Mouse (Mus musculus) olfactory bulb, adult 2 months (tissue): ENCODE results near the gene Aloxe3. TPM values are rescaled to one million over a fixed set of nuclear protein-coding genes. Genes with fewer than 3 reads are reported as not detected.

Experiments
- H3K27ac ChIP-seq: fragments of 200-500 bp; 2 replicates; pipeline ENCODE4 v1.5.1; 2012; ENCODE audit warnings: low read depth, low read length; ENCODE audit not compliant: insufficient read depth
- H3K4me1 ChIP-seq: fragments of 200-500 bp; 2 replicates; pipeline ENCODE4 v1.6.1; 2012; ENCODE audit warnings: low read length; ENCODE audit not compliant: control insufficient read depth, insufficient read depth
- H3K4me3 ChIP-seq: fragments of 200-500 bp; 2 replicates; pipeline ENCODE4 v1.5.1; 2012; ENCODE audit warnings: mild to moderate bottlenecking, low read depth, low read length, moderate library complexity; ENCODE audit not compliant: insufficient read depth
- CTCF ChIP-seq: fragments of 200-500 bp; IDR thresholded peaks from 2 replicates; pipeline ENCODE4 v1.5.1; 2012; ENCODE audit warnings: low read depth, mild to moderate bottlenecking, low read length, moderate library complexity; ENCODE audit not compliant: insufficient read depth
- POLR2A ChIP-seq: fragments of 200-500 bp; IDR thresholded peaks from 2 replicates; pipeline ENCODE4 v1.6.1; 2012; ENCODE audit warnings: mild to moderate bottlenecking, low read depth, low read length, moderate library complexity; ENCODE audit not compliant: insufficient read depth
- WGBS: fragments of 180-500 bp; shearing (Covaris S2); methylation state at CpG from one replicate; pipeline ENCODE4 v1.1.7; 2018; 5-methylcytosine and 5-hydroxymethylcytosine counted together
- polyA plus RNA-seq: library from polyadenylated mRNA; stranded (reverse); fragments of >200 nt; gene quantifications from 2 replicates; pipeline ENCODE4 v1.2.4, GENCODE M21; 2012; ENCODE audit warnings: low replicate concordance; ENCODE audit not compliant: missing spikeins, insufficient read depth, insufficient read length

The Aloxe3 gene
- polyA plus RNA-seq, 1 experiment = not detected

- Histone ChIP-seq H3K27ac (no peak overlapping the region), H3K4me3 (no peak overlapping the region)
- 61% methylated on average over 2 of the region's 2 CpGs for WGBS
Observed at GRCm38 (mm10) chr11:69126706-69127095, 1.0 kb downstream of the Aloxe3 start.

GRCm38 (mm10) chr11:69128426-69129122, 2.9 kb downstream of the Aloxe3 start:
- WGBS = 78% methylated on average over 8 of the region's 8 CpGs
- peaks cover 7% of the 10 kb centered on the region for H3K4me1 ChIP-seq
- TF ChIP-seq POLR2A (no peak), CTCF (no peak)
- no peak overlapping the region for H3K4me3 ChIP-seq
- H3K27ac ChIP-seq = no peak overlapping the region

More at GRCm38 (mm10) chr11:69126706-69127095, 1.0 kb downstream of the Aloxe3 start:
- TF ChIP-seq POLR2A (no peak), CTCF (no peak)
- H3K4me1 ChIP-seq = peaks cover 6% of the 10 kb centered on the region; the same call in 1 of the 2 replicates

- TF ChIP-seq POLR2A = no peak
- Histone ChIP-seq H3K4me3 (peak overlapping the region; percentile 44), H3K27ac (no peak overlapping the region), H3K4me1 (peaks cover 13% of the 10 kb centered on the region)
- 34% methylated on average over 5 of the region's 5 CpGs for WGBS
Observed at GRCm38 (mm10) chr11:69133566-69133922, 7.8 kb downstream of the Aloxe3 start.

- Histone ChIP-seq H3K27ac (no peak overlapping the region), H3K4me3 (peak overlapping the region; percentile 44), H3K4me1 (peaks cover 13% of the 10 kb centered on the region)
- TF ChIP-seq POLR2A (0 out of 2 replicates have a peak, but pooled peaks have one; percentile 23), CTCF (no peak)
- 4% methylated on average over 34 of the region's 34 CpGs for WGBS
Observed at GRCm38 (mm10) chr11:69133923-69134621, 8.4 kb downstream of the Aloxe3 start.

- TF ChIP-seq CTCF = no peak
- no peak for TF ChIP-seq POLR2A
- Histone ChIP-seq H3K4me1 (peaks cover 13% of the 10 kb centered on the region), H3K27ac (no peak overlapping the region), H3K4me3 (peak overlapping the region; percentile 44)
- 51% methylated on average over 8 of the region's 8 CpGs for WGBS
Observed at GRCm38 (mm10) chr11:69134622-69134968, 8.9 kb downstream of the Aloxe3 start.

- H3K27ac ChIP-seq = no peak overlapping the region
- 95% methylated on average over 6 of the region's 6 CpGs for WGBS
- TF ChIP-seq CTCF (no peak), POLR2A (no peak)
- H3K4me1 ChIP-seq = peaks cover 13% of the 10 kb centered on the region
- no peak overlapping the region for H3K4me3 ChIP-seq
Observed at GRCm38 (mm10) chr11:69135361-69135760, 9.7 kb downstream of the Aloxe3 start.

- no peak overlapping the region for H3K4me3 ChIP-seq
- H3K27ac ChIP-seq = no peak overlapping the region
- H3K4me1 ChIP-seq = peaks cover 10% of the 10 kb centered on the region
- WGBS = 67% methylated on average over 7 of the region's 7 CpGs
- no peak for TF ChIP-seq POLR2A
Observed at GRCm38 (mm10) chr11:69147546-69147945, 21.9 kb downstream of the Aloxe3 start.

- Histone ChIP-seq H3K4me3 (no peak overlapping the region), H3K27ac (no peak overlapping the region), H3K4me1 (peaks cover 10% of the 10 kb centered on the region)
- TF ChIP-seq POLR2A = no peak
- no peak for TF ChIP-seq CTCF
- WGBS = 81% methylated on average over 5 of the region's 5 CpGs
Observed at GRCm38 (mm10) chr11:69148451-69148960, 22.8 kb downstream of the Aloxe3 start.

- TF ChIP-seq POLR2A = no peak
- TF ChIP-seq CTCF = no peak
- H3K4me3 ChIP-seq = no peak overlapping the region
- peaks cover 10% of the 10 kb centered on the region for H3K4me1 ChIP-seq
- 46% methylated on average over 6 of the region's 6 CpGs for WGBS
- H3K27ac ChIP-seq = no peak overlapping the region
Observed at GRCm38 (mm10) chr11:69149728-69150127, 24.0 kb downstream of the Aloxe3 start.
